Mouse (Mus musculus): ENCODE results near the gene Rmi2.
"Not testable (repeated sequence)": the region's sequence is repeated elsewhere in the genome, so short reads cannot be mapped to it uniquely, and the experiment has no call there.

The Rmi2 gene

GRCm38 (mm10) chr16:10827766-10828460, 6.9 kb upstream of the Rmi2 start:
- no peak for DNase-seq (ENCODE audit: low spot score)

- DNase-seq (ENCODE audit: low spot score) = no peak
These were observed 6.4 kb upstream of the Rmi2 start for GRCm38 (mm10) chr16:10828461-10828805.

GRCm38 (mm10) chr16:10834542-10834910, 333 bp upstream of the Rmi2 start:
- DNase-seq (ENCODE audit: low spot score) = no peak

- DNase-seq (ENCODE audit: low spot score) = no peak
These were observed 1.5 kb downstream of the Rmi2 start for GRCm38 (mm10) chr16:10836388-10836787.

- DNase-seq (ENCODE audit: low spot score) = no peak
These were observed 2.4 kb downstream of the Rmi2 start for GRCm38 (mm10) chr16:10837250-10837649.

GRCm38 (mm10) chr16:10837903-10838302, 3.0 kb downstream of the Rmi2 start:
- DNase-seq (ENCODE audit: low spot score) = no peak

- DNase-seq (ENCODE audit: low spot score) = peak; percentile 60
These were observed 3.8 kb downstream of the Rmi2 start for GRCm38 (mm10) chr16:10838487-10839245.

- no peak for DNase-seq (ENCODE audit: low spot score)
These were observed 5.2 kb downstream of the Rmi2 start for GRCm38 (mm10) chr16:10840018-10840417.

- no peak for DNase-seq (ENCODE audit: low spot score)
These were observed 7.5 kb downstream of the Rmi2 start for GRCm38 (mm10) chr16:10842282-10842855.

- DNase-seq (ENCODE audit: low spot score) = peak; percentile 69
These were observed 8.8 kb downstream of the Rmi2 start for GRCm38 (mm10) chr16:10843486-10844318.

GRCm38 (mm10) chr16:10844319-10844670, 9.4 kb downstream of the Rmi2 start:
- no peak for DNase-seq (ENCODE audit: low spot score)

GRCm38 (mm10) chr16:10845952-10846351, 11.1 kb downstream of the Rmi2 start:
- no peak for DNase-seq (ENCODE audit: low spot score)

GRCm38 (mm10) chr16:10846503-10846902, 11.6 kb downstream of the Rmi2 start:
- peak; percentile 78 for DNase-seq (ENCODE audit: low spot score)

GRCm38 (mm10) chr16:10849965-10850861, 15.4 kb downstream of the Rmi2 start:
- DNase-seq (ENCODE audit: low spot score) = peak; percentile 88

GRCm38 (mm10) chr16:10850905-10851304, 16.0 kb downstream of the Rmi2 start:
- no peak for DNase-seq (ENCODE audit: low spot score)

- not testable (repeated sequence) for DNase-seq (ENCODE audit: low spot score)
These were observed 17.4 kb downstream of the Rmi2 start for GRCm38 (mm10) chr16:10852216-10852615.

- DNase-seq (ENCODE audit: low spot score) = no peak
These were observed 24.9 kb downstream of the Rmi2 start for GRCm38 (mm10) chr16:10859726-10860245.

GRCm38 (mm10) chr16:10861408-10861807, 26.5 kb downstream of the Rmi2 start:
- DNase-seq (ENCODE audit: low spot score) = peak; percentile 39

GRCm38 (mm10) chr16:10864833-10865591, 30.2 kb downstream of the Rmi2 start:
- no peak for DNase-seq (ENCODE audit: low spot score)

- no peak for DNase-seq (ENCODE audit: low spot score)
These were observed 30.7 kb downstream of the Rmi2 start for GRCm38 (mm10) chr16:10865592-10865987.

All from lung, postnatal 25 days (tissue).